Mouse (Mus musculus): ENCODE measurements at regions not wholly inside any gene's neighbourhood (a gene's known extent, or its start where the extent isn't known, plus 50 kb on each side); places are given as distances from the start of the nearest gene placed in this dataset.

GRCm38 (mm10) chr14:46706462-46706861 lies 53.9 kb upstream of the Cdkn3 start:
- DNase-seq (ENCODE audit: low read depth, low spot score) = no peak

DNA sequence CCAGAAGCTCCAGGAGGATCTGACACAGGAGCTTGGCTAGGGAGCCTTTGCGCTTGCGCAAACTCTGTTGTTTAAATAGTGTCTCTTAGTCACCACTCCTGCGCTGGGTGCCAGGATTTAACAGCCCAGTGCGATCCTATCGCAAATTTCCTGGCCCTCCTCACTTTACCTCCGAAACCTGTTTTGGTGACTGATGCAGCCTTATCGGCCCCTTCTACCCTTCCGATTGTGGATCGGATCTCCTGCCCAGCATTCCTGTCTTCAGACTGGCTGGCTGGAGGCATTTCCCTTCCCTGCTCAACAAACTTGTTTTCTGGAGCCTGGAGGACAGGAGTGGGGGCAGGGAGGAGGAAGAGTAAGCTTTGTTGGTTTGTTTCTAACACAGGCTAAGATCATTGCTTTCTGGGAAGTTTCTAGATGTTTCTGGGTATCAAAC lies 56.0 kb upstream of the Cdkn3 start:
- DNase-seq (ENCODE audit: low read depth, low spot score) = no peak

- peak; percentile 36 for DNase-seq (ENCODE audit: low read depth, low spot score)
Observed at GRCm38 (mm10) chr14:46702669-46703435, 57.5 kb upstream of the Cdkn3 start.

DNA sequence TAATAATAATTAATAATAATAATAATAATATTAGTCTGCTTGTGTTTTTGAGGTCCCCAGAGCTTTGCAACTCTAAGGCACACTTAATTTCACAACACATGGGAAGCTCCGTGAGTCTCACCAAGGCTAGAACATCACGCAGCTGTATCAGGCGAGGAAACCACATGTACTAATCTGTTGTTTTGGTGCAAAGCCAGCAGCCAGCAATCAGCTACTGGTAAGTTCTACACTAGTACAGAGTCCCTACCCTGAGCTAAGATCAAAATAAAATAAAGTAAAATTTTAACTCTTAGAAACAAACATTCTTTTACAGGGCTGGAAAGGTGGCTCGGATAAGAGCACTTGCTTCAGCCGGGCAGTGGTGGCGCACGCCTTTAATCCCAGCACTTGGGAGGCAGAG lies 67.8 kb upstream of the Cdkn3 start:
- DNase-seq (ENCODE audit: low read depth, low spot score) = no peak

DNA sequence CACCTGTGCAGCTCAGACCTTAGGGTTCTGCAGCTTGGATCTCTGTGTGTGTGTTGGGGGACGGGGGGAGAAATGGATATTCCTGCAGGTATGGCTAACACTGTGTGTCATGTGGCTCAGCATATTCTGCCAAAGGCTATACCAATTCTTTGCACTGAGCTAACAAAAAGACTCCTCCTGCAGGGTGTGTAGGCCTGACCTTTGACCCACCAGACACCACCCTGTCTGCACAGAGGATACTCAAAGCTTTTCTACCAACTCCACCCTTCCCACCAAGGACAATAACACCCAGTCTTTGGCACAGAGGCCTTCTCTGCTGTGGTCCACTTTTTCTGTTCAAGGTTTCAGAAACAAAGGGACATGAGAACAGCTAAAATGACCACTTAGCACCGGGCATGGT lies 68.3 kb upstream of the Cdkn3 start:
- no peak for DNase-seq (ENCODE audit: low read depth, low spot score)

GRCm38 (mm10) chr14:46682728-46683127 lies 77.6 kb upstream of the Cdkn3 start:
- DNase-seq (ENCODE audit: low read depth, low spot score) = no peak

GRCm38 (mm10) chr14:46678935-46679334 lies 81.4 kb upstream of the Cdkn3 start:
- DNase-seq (ENCODE audit: low read depth, low spot score) = no peak

- no peak for DNase-seq (ENCODE audit: low read depth, low spot score)
Observed at GRCm38 (mm10) chr14:46671482-46672225, 88.7 kb upstream of the Cdkn3 start.

DNA sequence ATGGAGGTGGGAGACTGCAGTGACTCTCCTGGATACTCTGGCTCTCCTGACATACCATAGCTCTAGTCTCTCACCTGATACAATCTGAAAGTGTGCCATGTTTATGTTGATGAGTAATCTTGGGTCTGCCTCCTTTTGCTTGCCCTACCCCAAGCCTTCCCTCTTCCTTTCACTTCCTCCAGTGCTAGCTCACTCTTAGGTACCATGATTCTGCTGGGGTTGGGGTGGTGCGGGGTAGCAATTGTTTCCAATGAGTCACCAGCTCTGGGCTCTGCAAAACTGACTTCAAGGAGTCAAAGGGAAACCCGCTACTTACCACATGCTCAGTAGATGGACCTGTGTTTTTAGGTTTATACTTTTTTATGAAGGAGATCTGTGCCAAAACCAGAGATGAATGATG lies 89.3 kb upstream of the Cdkn3 start:
- DNase-seq (ENCODE audit: low read depth, low spot score) = no peak

DNA sequence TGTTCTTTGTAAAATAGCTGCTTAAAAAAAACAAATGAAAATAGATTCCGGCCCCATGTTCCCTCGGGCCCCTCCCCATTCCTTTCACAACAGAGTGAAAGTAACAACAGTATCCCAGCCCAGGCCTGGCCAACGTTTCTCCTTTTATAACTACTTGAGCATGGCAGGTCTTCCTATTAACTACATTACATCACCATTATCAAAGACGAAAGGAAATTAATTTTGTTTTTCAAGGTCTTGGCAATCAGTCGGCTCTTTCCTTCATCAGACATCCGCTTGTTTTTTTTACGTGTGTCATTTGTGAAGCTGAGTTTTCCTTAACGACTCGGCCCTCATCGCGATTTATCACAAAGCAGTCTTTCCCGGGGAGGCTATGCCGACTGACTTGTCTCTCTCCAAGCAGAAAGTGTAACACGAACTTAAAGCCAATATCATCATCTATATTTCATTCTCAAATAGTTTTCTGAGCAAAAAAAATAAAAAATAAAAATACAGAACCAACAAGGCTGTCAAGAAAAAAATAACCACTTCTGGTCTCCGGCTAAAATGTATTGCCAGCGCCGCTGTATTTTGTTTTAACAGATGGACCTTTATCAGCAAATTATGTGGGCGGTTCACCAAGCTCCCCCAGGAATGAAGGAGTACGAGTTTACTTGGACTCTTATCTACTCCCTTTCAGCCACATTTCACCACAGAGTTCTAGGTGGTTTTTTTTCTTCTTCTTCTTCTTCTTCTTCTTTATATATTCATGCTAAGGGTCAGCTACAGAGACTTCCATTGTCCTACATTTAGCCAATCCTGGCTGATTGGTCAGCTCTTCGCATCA lies 89.9 kb upstream of the Cdkn3 start:
- no peak for DNase-seq (ENCODE audit: low read depth, low spot score)

DNA sequence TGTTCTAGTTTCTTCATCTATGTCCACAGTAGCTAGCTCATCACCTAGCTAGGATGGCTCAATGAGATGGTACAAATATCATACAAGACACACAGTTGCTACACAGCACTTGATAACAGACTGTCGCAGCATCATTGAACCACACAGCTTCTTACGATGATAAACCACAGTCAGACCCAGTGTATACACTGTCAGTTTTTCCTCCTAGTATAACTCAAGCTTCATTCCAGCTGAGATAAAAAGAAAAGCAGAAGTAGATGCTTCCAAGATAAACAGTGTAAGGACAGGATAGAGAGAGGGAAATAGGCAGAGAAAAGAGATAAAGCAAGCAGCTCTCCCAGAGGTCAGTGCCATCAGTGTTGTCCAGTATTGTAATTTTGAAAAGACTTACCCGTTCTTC lies 92.1 kb upstream of the Cdkn3 start:
- DNase-seq (ENCODE audit: low read depth, low spot score) = no peak

GRCm38 (mm10) chr14:46664305-46664704 lies 96.0 kb upstream of the Cdkn3 start:
- DNase-seq (ENCODE audit: low read depth, low spot score) = no peak

DNA sequence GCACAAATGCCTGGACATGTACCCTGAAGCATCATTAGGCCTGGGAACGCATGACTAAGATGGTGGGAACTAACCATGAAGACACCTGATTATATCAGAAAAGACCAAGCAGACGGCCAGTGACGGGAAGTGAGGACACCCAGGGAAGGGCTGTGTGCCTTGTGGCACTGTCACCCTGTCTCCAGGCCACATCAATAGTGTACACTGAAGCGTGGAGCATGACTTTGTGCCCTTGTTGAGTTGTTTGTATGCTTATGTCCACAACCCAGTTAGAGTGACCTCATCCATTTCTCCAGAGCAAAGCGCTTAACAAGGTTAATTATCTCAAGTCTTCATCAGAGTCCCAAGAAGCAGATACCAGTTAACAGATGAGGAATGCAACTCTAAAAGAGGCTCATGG lies 96.8 kb upstream of the Cdkn3 start:
- DNase-seq (ENCODE audit: low read depth, low spot score) = no peak

DNA sequence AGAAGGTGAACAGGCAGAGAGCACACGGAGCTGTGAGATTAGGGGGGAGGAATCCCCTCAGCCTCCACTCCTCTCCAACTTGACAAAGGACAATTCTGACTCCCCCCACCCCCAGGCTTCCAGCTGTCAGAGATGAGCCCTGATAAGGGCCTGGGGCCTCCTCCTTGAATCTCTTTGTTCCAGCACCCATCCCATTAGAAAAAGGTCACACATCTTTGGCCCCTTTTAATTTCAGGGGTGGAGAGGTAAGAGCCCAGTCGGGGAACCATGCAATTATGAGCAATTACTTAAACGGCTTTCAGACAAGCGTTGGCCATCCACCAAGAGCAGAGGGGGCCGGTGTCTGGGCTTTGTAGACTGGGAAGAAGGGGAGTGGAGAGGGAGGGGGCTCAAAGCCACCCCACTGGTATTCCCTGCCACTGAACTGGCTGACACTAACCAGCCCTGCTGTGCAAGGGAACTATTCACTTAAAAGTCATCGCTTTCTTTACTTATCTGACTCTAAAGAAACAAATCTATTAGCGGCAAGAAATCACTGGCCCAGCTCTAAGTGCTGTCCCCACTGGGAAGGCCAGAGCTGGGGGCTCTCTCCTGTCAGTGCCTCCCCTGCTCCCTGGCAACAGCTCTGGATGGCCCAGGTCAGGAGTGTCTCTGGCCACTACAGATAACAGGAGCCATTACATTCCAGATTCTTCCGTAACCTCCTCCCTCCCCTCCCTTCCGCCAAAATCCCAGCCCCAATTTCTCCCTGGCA lies 98.4 kb upstream of the Cdkn3 start:
- no peak for DNase-seq (ENCODE audit: low read depth, low spot score)

DNA sequence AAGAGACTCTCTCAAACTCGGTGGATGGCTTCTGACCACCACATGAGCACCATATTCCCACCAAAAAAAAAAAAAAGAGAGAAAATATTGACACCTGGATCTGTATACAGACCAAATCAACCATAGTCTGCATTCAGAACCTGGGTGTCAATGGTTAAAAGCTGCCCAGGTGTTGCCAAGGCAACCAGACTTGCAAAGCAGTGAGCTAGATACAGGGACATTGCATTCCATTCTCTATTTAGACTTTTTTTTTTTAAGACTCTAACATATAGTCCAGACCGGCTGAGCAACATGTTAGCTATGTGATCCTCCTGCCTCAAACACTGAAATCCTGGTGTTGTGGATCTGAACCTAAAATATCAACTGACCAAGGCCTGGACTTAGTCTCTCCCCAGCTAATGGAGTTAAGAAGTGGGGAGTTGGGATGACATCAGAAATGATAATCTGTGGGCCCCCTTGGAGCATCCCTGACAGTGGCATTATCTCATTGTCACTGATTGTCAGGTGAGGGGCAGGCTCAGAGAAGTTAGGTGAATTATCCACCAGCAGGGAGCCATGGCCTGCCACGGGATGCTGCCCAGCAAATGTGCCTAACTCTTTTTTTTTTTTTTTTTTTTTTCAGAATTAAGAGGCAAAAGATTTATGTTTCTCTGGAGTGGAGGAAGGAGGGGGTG lies 99.1 kb upstream of the Cdkn3 start:
- DNase-seq (ENCODE audit: low read depth, low spot score) = no peak

- no peak for DNase-seq (ENCODE audit: low read depth, low spot score)
Observed at GRCm38 (mm10) chr14:46659365-46659764, 101.0 kb upstream of the Cdkn3 start.

- DNase-seq (ENCODE audit: low read depth, low spot score) = no peak
Observed at GRCm38 (mm10) chr14:46656249-46656648, 104.1 kb upstream of the Cdkn3 start.

GRCm38 (mm10) chr14:46647319-46647974 lies 112.9 kb upstream of the Cdkn3 start:
- no peak for DNase-seq (ENCODE audit: low read depth, low spot score)

DNA sequence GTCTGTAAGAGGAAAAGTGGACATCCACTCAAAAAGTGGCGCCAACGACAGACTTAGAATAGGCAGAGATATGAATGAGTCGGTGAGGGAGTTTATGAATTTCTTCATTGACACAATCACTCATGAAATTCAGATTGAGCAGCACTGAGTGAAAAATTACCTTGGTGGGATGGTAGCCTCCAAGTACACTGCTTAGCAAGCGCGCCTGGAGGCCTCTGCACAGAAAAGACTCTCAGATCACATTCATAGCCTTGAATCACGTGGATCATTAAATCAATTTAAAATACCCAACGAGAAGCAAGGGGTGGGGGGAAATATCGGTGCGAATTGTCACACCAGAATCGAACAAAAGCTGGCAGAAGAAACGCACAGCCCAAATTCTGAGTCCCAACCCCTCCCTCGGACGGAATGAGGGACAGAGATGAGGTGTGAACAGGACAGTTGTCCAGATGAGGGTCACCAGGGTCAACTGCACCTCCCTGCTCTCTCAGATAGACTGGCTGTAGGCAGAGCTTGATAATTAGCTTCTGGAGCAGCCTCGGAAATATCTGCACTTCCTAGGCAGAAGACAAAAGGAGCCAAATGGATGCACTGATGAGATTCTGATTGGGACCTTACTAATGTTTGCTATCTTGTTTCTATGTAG lies 113.5 kb upstream of the Cdkn3 start:
- no peak for DNase-seq (ENCODE audit: low read depth, low spot score)
